Mouse (Mus musculus): ENCODE measurements around the gene Camk2d.

GRCm38 (mm10) chr3:126723021-126723449, 126.9 kb downstream of the Camk2d start:
- TF ChIP-seq CTCF (IDR thresholded peaks at IDR 0.05; ENCODE audit: low read depth) = no peak
- TF ChIP-seq EP300 (IDR thresholded peaks at IDR 0.05; ENCODE audit: low read depth) = no peak

Data from liver, postnatal 0 days (tissue).